Mouse (Mus musculus) kidney, postnatal 0 days (tissue): ENCODE measurements around the gene Ptpn14. TPM values are rescaled to one million over a fixed set of nuclear protein-coding genes. Genes with fewer than 3 reads are reported as not detected.

Experiments used
- ATAC-seq: fragments of 200-750 bp; cut with Nextera tagmentation; replicated peaks from 2 replicates; pipeline ENCODE4 v1.8.0; 2017; ENCODE audit warnings: low read depth, moderate number of reproducible peaks, moderate TSS enrichment, moderate library complexity; ENCODE audit not compliant: low FRiP score
- DNase-seq: peaks from one replicate; pipeline ENCODE4 v3.0.0-alpha.2; 2016; ENCODE audit warnings: low spot score
- H3K27ac ChIP-seq: fragments of 300-500 bp; sonication (generic); 2 replicates; pipeline ENCODE4 v1.5.1; 2014; ENCODE audit warnings: mild to moderate bottlenecking
- H3K27me3 ChIP-seq: fragments of 300-500 bp; sonication (generic); 2 replicates; pipeline ENCODE4 v1.6.1; 2014; ENCODE audit warnings: low read length, mixed read lengths; ENCODE audit not compliant: insufficient read depth
- H3K36me3 ChIP-seq: fragments of 300-500 bp; sonication (generic); 2 replicates; pipeline ENCODE4 v1.6.1; 2014; ENCODE audit warnings: low read length, mixed read lengths; ENCODE audit not compliant: insufficient read depth
- H3K4me1 ChIP-seq: fragments of 300-500 bp; sonication (generic); replicated peaks from 2 replicates; pipeline ENCODE4 v1.6.1; 2014; ENCODE audit warnings: antibody characterized with exemption, low read length, mixed read lengths; ENCODE audit not compliant: insufficient read depth
- H3K4me2 ChIP-seq: fragments of 300-500 bp; sonication (generic); 2 replicates; pipeline ENCODE4 v1.6.1; 2014; ENCODE audit warnings: mild to moderate bottlenecking, low read length, moderate library complexity, mixed read lengths
- H3K4me3 ChIP-seq: fragments of 300-500 bp; sonication (generic); replicated peaks from 2 replicates; pipeline ENCODE4 v1.5.1; 2014; ENCODE audit warnings: low read depth, low read length
- H3K9ac ChIP-seq: fragments of 300-500 bp; sonication (generic); 2 replicates; pipeline ENCODE4 v1.6.1; 2014; ENCODE audit warnings: low read depth, low read length
- H3K9me3 ChIP-seq: fragments of 300-500 bp; sonication (generic); replicated peaks from 2 replicates; pipeline ENCODE4 v1.6.1; 2016; ENCODE audit warnings: low read length, inconsistent platforms, mixed read lengths
- CTCF ChIP-seq: IDR thresholded peaks from 2 replicates; pipeline ENCODE4 v1.5.1; 2016; ENCODE audit warnings: antibody characterized with exemption, low read depth, mild to moderate bottlenecking, moderate library complexity
- WGBS: fragments of 180-500 bp; shearing (Covaris S2); extraction: QIAGEN DNeasy Blood & Tissue Kit; methylation state at CpG from one replicate; pipeline ENCODE4 v1.1.7; 2014; 5-methylcytosine and 5-hydroxymethylcytosine counted together
- polyA plus RNA-seq: library from polyadenylated mRNA; unstranded; fragments of >200 nt; fragmentation: Nextera tagmentation; extraction: Ambion mirVana; gene quantifications from 2 replicates; pipeline ENCODE4 v1.2.1, GENCODE M21; 2015

The Ptpn14 gene
- polyA plus RNA-seq, 1 experiment from 2014 or later, result 11.1 TPM

DNA sequence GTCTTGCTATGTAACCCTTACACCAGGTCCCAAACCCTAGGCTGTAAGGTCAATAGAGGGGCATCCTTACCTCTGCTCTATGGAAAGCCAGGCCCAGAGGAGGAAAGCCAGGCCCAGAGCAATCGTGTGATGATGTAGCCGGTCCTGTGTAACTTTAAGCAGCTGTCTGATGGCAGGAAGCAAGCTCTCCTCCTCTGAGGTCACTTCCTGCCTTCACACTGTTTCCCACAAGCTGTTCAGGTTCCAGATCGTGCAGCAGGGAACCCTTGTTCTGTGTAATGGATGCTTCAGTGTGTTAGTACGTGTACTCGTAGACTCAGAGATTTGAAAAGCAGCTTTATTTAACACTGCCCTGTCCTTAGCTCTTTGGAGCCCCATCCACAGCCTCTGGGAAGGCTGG is 139.0 kb downstream of the Ptpn14 start:
- no peak overlapping the region for H3K4me3 ChIP-seq
- 56% methylated on average over 5 of the region's 5 CpGs for WGBS
- no peak overlapping the region for H3K9ac ChIP-seq
- peak overlapping the region; percentile 85 for H3K27ac ChIP-seq
- ATAC-seq (no peak), DNase-seq (peak; percentile 36)
- peak overlapping the region; percentile 28; the same call in 1 of the 2 replicates for H3K4me2 ChIP-seq
- peaks cover 40% of the 10 kb centered on the region; the same call in 1 of the 2 replicates for H3K36me3 ChIP-seq
- H3K27me3 ChIP-seq, result no peaks in the 10 kb centered on the region
- peaks cover 12% of the 10 kb centered on the region; the same call in 1 of the 2 replicates for H3K4me1 ChIP-seq
- TF ChIP-seq CTCF, result no peak
- H3K9me3 ChIP-seq, result no peaks in the 10 kb centered on the region

- WGBS, result 32% methylated on average over 9 of the region's 9 CpGs
- DNase-seq (peak; percentile 68), ATAC-seq (peak; percentile 44; the same call in 1 of the 2 replicates)
- Histone ChIP-seq H3K4me1 (peaks cover 12% of the 10 kb centered on the region; the same call in 1 of the 2 replicates), H3K9me3 (no peaks in the 10 kb centered on the region), H3K36me3 (peaks cover 38% of the 10 kb centered on the region; the same call in 1 of the 2 replicates), H3K4me2 (peak overlapping the region; percentile 28; the same call in 1 of the 2 replicates), H3K27ac (peak overlapping the region; percentile 85), H3K4me3 (no peak overlapping the region), H3K27me3 (no peaks in the 10 kb centered on the region), H3K9ac (no peak overlapping the region)
- TF ChIP-seq CTCF, result no peak
Observed at GRCm38 (mm10) chr1:189867497-189867896, 139.4 kb downstream of the Ptpn14 start.

GRCm38 (mm10) chr1:189868036-189868435 is 140.0 kb downstream of the Ptpn14 start:
- no peak for ATAC-seq
- DNase-seq, result no peak
- Histone ChIP-seq H3K36me3 (peaks cover 37% of the 10 kb centered on the region; the same call in 1 of the 2 replicates), H3K4me2 (no peak overlapping the region), H3K4me3 (no peak overlapping the region), H3K27me3 (no peaks in the 10 kb centered on the region), H3K27ac (peak overlapping the region; percentile 85; the same call in 1 of the 2 replicates), H3K9ac (no peak overlapping the region), H3K4me1 (peaks cover 12% of the 10 kb centered on the region; the same call in 1 of the 2 replicates), H3K9me3 (no peaks in the 10 kb centered on the region)
- TF ChIP-seq CTCF, result peak; percentile 30; the same call in 1 of the 2 replicates
- WGBS, result 82% methylated on average over 10 of the region's 10 CpGs

DNA sequence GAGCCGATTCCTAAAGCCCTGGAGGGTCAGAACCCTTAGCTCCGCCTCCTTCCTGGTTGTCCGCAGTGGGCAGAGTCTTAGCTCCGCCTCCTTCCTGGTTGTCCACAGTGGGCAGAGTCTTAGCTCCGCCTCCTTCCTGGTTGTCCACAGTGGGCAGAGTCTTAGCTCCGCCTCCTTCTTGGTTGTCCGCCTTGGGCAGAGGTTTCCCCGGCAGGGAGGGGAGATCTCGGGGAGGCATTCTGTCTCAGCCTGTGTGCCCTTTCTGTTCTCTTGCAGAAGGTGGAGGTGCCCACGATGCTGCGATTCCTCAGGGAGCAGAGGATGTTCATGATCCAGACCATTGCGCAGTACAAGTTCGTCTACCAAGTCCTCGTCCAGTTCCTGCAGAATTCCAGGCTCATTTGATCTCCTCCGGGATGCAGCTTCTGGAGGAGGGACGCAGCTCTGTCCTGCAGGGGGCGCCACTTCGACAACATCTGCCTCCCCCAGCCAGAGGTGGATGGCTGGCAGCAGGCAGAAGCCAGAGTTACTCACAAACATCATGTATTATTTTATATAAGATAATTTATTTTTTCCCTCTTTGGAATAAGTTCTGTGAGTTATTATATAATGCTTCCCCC is 141.7 kb downstream of the Ptpn14 start:
- WGBS, result 86% methylated on average over 18 of the region's 18 CpGs
- Histone ChIP-seq H3K9me3 (no peaks in the 10 kb centered on the region), H3K36me3 (peaks cover 32% of the 10 kb centered on the region; the same call in 1 of the 2 replicates)

GRCm38 (mm10) chr1:189870539-189870938 is 142.5 kb downstream of the Ptpn14 start:
- H3K36me3 ChIP-seq, result peaks cover 32% of the 10 kb centered on the region; the same call in 1 of the 2 replicates
- peak; percentile 30; the same call in 1 of the 2 replicates for TF ChIP-seq CTCF
- 82% methylated on average over 8 of the region's 8 CpGs for WGBS
- no peak overlapping the region for H3K4me2 ChIP-seq
- ATAC-seq (no peak), DNase-seq (no peak)
- H3K9me3 ChIP-seq, result no peaks in the 10 kb centered on the region
- H3K4me1 ChIP-seq, result peaks cover 12% of the 10 kb centered on the region; the same call in 1 of the 2 replicates
- no peak overlapping the region for H3K9ac ChIP-seq
- H3K27ac ChIP-seq, result no peak overlapping the region
- H3K27me3 ChIP-seq, result no peaks in the 10 kb centered on the region
- H3K4me3 ChIP-seq, result no peak overlapping the region

More for the DNA sequence above, 141.7 kb downstream of the Ptpn14 start:
- ATAC-seq (no peak), DNase-seq (no peak)
- Histone ChIP-seq H3K27ac (no peak overlapping the region), H3K4me2 (no peak overlapping the region), H3K4me1 (peaks cover 12% of the 10 kb centered on the region; the same call in 1 of the 2 replicates), H3K27me3 (no peaks in the 10 kb centered on the region), H3K4me3 (no peak overlapping the region), H3K9ac (no peak overlapping the region)
- TF ChIP-seq CTCF, result peak; percentile 48; the same call in 1 of the 2 replicates

- H3K4me2 ChIP-seq, result no peak overlapping the region
- H3K4me3 ChIP-seq, result no peak overlapping the region
- TF ChIP-seq CTCF, result no peak
- no peaks in the 10 kb centered on the region for H3K9me3 ChIP-seq
- H3K27me3 ChIP-seq, result no peaks in the 10 kb centered on the region
- H3K27ac ChIP-seq, result no peak overlapping the region
- peaks cover 12% of the 10 kb centered on the region; the same call in 1 of the 2 replicates for H3K4me1 ChIP-seq
- no peak overlapping the region for H3K9ac ChIP-seq
- peaks cover 30% of the 10 kb centered on the region; the same call in 1 of the 2 replicates for H3K36me3 ChIP-seq
- DNase-seq (no peak), ATAC-seq (no peak)
- WGBS, result 85% methylated on average over 8 of the region's 8 CpGs
Observed at GRCm38 (mm10) chr1:189871625-189872024, 143.6 kb downstream of the Ptpn14 start.
